Mouse (Mus musculus) urinary bladder, adult 18-20 months (tissue): Measurements from ENCODE around the gene Cox7a2l.

Experiments
- DNase-seq, 2 experiments: peaks; one replicate each; pipeline ENCODE4 v3.0.0; 2022; ENCODE audit warnings: low spot score in 2 of 2, mixed read lengths in 2 of 2

The Cox7a2l gene

DNA sequence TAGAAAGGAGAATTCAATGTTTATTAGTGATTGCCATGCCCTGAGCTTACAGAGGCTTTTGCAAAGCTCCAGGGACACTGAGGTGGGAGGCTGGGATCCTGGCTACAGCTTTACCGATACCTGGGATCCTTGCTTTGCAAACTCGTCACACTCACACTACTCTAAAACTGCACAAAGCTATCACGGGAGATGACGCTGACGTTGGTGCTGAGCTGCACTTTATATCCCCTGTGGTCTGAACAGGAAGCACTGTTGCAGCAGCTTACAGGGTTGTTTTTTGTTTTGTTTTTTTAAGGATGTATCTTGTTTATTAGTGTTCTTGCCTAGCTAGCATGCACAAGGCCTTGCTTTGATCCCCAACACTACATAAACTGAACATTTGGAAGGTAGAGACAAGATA is 63.5 kb downstream of the Cox7a2l start:
- DNase-seq = no peak

DNA sequence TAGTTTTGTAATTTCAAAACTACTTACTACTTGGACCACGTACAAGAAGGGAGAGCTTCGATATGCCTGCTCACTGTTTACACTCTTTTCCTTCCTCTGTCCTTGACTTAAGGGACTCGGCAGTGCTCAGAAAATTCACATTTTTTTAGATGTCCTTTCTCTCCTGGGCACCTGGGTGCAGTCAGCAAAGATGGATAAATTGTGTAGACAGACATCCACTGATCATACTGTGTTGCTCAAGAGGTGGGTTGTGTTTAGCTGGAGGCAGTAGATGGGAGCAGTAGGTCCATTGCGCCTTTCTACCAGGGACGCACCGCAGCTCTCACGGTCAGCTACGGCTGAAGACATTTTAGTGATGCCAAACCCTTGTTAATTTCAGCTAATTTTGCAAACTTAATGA is 64.7 kb downstream of the Cox7a2l start:
- DNase-seq = no peak
